Mouse (Mus musculus) inflammation-experienced regulatory T-cells, adult 6 months (primary cell): ENCODE results near the gene Olfr23. TPM values are rescaled to one million over a fixed set of nuclear protein-coding genes. Genes with fewer than 3 reads are reported as not detected.
"Not testable (repeated sequence)": the region's sequence is repeated elsewhere in the genome, so short reads cannot be mapped to it uniquely, and the experiment has no call there.

Experiments used
- ATAC-seq: one replicate; pipeline ENCODE4 v1.8.0; 2017
- polyA plus RNA-seq, 3 experiments: library from polyadenylated mRNA; unstranded; fragments of 100-300 nt; shearing (Covaris generic); gene quantifications; one replicate each; pipeline ENCODE4 v1.2.1; 2017

Olfr23 gene
- polyA plus RNA-seq = not detected

GRCm38 (mm10) chr11:73936377-73936776, at the start of gene Olfr23:
Gene Olfr23 (plus strand): TSS chr11:73936677.
- ATAC-seq = no peak

- no peak for ATAC-seq
Measured at GRCm38 (mm10) chr11:73890671-73891070, 45.8 kb upstream of the Olfr23 start, which contains the start of gene Olfr394. Gene Olfr394 (minus strand): TSS chr11:73890771.

GRCm38 (mm10) chr11:73909199-73909598, 27.3 kb upstream of the Olfr23 start, which contains the start of gene Olfr395:
Gene Olfr395 (minus strand): TSS chr11:73909299.
- ATAC-seq = not testable (repeated sequence)

- ATAC-seq = no peak
Measured at GRCm38 (mm10) chr11:73960517-73960916, 24.0 kb downstream of the Olfr23 start, which contains the start of gene Olfr397. Gene Olfr397 (plus strand): TSS chr11:73960817.

GRCm38 (mm10) chr11:73990307-73990706, 53.8 kb downstream of the Olfr23 start, which contains the start of gene Olfr398:
Gene Olfr398 (minus strand): TSS chr11:73990407.
- no peak for ATAC-seq

Other genes starting within 250 kb of the Olfr23 start
- not detected for gene Zfp735, start 247.9 kb upstream of the Olfr23 start, polyA plus RNA-seq
- not detected for gene Olfr389, start 156.0 kb upstream of the Olfr23 start, polyA plus RNA-seq
- gene Olfr390, start 153.7 kb upstream of the Olfr23 start, polyA plus RNA-seq = not detected
- not detected for gene Olfr391-ps, start 133.6 kb upstream of the Olfr23 start, polyA plus RNA-seq
- under 1 TPM in 1 of 3 experiments, not detected in 2; 0.17 TPM for gene Olfr392, start 119.6 kb upstream of the Olfr23 start, polyA plus RNA-seq
- gene Olfr393, start 85.2 kb upstream of the Olfr23 start, polyA plus RNA-seq = not detected
- not detected for gene Olfr394, start 45.9 kb upstream of the Olfr23 start, polyA plus RNA-seq
- not detected for gene Olfr395, start 27.4 kb upstream of the Olfr23 start, polyA plus RNA-seq
- not detected for gene Olfr397, start 24.1 kb downstream of the Olfr23 start, polyA plus RNA-seq
- not detected for gene Olfr398, start 53.7 kb downstream of the Olfr23 start, polyA plus RNA-seq
- gene Olfr139, start 119.9 kb downstream of the Olfr23 start, polyA plus RNA-seq = not detected
- gene Olfr399, start 119.9 kb downstream of the Olfr23 start, polyA plus RNA-seq = not detected
- not detected for gene Zfp616, start 133.3 kb downstream of the Olfr23 start, polyA plus RNA-seq
- under 1 TPM in 1 of 3 experiments, not detected in 2; 0.25 TPM for gene Olfr401, start 177.0 kb downstream of the Olfr23 start, polyA plus RNA-seq
- not detected for gene Olfr402, start 216.9 kb downstream of the Olfr23 start, polyA plus RNA-seq
- gene Olfr403, start 249.6 kb downstream of the Olfr23 start, polyA plus RNA-seq = not detected